Mouse (Mus musculus): ENCODE measurements around the gene Tut4.

GRCm38 (mm10) chr4:108572644-108573043, 113.4 kb downstream of the Tut4 start:
- no peak for TF ChIP-seq CTCF (IDR thresholded peaks at IDR 0.05; ENCODE audit: low read depth)
- TF ChIP-seq EP300 (optimal IDR thresholded peaks at IDR 0.05), result no peak

All from stomach, postnatal 0 days (tissue).